Mouse (Mus musculus): Measurements from ENCODE around the gene Mylk4.

Mylk4 gene

DNA sequence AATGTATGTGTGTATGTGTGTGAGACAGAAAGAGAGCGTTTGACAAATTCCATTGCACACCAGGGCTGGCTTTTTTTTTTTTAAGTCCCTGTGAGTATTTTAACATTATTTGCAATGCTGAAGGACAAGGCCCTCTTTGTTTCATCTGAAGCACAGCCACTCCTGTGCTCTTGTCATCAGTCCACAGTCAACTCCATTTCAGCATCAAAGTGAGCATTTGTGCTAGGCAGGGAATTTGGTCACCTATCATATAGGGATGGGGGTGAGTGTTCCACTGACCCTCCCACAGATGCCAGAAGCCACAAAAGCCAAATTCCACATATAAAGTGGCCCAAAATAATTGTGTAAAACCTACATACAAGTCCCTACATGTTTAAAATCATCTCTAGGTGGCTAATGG lies 78.4 kb downstream of the Mylk4 start:
- DNase-seq = no peak

DNA sequence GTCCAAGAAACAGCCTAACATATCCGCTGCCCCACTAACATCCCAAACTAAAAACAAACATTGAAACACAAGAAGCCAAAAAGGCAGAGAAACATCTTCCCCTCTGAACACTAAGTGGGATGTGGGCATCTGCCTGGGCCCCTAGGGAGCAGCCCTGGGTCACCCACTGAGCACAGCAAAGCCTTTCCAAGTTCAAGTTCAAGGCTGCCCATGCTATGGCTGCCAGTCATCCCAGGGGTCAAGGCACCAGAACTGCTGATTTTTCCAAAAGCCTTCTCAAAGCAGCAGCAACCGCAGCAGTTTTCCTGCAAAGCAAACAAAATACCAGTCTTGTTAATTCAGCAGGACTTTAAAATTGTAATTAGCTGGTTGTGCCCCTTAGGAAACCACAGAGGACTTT lies 78.8 kb downstream of the Mylk4 start:
- no peak for DNase-seq

GRCm38 (mm10) chr13:32701564-32701963 lies 82.2 kb downstream of the Mylk4 start:
- DNase-seq = no peak

- no peak for DNase-seq
These were observed 84.4 kb downstream of the Mylk4 start for GRCm38 (mm10) chr13:32699376-32699775.

DNA sequence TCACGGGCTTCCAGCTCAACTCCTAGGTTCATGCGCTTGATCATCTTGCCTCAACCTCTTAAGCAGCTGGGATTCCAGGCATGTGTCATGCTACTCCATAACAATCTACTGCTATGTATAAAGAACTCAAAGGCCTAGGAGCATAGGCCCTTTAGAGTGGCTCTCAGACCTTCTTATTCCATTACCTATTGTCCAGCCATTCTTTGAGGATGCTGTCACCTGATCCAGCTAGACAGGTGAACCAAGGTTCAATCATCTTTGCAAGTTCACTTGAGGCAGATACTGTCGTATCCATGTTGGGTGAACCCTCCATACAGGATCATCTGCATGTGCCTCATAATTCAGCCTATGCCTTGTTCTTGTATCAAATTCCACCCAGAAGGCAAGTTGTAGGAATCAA lies 84.8 kb downstream of the Mylk4 start:
- DNase-seq = no peak

- no peak for DNase-seq
These were observed 89.8 kb downstream of the Mylk4 start for GRCm38 (mm10) chr13:32693886-32694455.

DNA sequence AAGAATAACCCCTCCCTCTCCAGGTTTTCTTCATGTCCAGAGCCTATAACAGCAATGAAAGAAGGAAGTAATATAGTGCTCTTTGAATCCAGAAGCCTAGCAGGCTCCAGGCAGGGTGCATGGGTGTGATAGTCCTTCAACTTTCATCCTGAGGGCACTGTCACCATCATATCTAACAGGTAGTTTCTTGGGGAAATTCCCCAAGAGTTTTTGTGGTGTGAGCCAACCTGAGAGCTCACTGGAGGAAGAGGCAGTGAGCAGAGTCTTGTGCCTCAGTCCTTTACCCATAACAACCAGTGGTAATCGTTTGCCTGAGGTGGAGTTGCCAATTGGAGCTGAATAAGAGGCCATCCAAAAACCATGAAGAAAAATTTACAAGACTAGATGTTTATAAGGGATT lies 91.2 kb downstream of the Mylk4 start:
- no peak for DNase-seq

DNA sequence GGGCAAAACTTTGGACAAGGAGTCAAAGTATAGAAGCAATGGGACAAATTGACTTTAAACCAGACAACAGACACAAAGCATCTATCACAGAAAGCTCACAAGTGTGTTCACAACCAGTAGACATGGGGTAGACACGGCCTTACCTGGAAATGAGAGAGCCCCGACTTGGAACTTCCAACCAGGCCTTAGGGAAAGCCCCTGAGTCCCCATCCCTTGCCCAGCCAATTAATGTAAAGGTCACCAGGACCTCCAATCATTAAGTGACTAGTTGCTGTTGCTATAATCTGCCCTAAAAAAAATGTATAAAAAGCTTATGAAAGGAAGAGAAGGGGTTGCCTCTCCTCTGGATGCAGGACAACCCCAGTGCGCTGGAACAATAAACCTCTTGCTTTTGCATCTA lies 93.5 kb downstream of the Mylk4 start:
- no peak for DNase-seq

DNA sequence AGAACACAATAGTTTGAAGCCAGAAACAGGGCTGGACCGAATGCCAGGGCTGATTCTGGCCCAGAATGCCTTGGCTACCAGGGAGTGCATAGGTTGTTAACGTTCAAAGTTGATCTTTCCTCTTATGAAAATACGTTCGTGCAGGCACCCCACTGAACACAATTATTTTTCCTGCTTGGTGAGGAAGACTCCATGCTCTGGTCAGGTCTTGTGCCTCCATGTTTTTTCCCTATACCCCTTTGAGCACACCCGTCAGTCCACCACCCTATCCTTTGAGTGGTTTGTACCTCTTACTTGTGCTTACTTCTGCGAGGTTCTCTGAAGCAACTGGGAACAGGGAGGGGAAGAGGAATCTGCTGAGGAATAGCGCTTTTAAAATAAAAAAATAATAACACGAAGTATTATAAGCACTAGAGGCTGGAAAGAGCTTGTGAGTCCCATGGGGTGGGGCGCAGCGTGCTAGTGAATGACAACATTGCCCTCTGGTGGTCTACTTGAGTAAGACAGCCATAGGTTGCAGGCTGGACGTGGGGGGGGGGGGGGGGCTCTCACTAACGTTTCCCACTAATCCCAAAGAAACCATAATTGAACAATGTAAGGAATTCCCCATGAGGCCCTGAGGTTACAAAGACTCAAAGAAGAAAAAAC lies 102.8 kb downstream of the Mylk4 start:
- no peak for DNase-seq

DNA sequence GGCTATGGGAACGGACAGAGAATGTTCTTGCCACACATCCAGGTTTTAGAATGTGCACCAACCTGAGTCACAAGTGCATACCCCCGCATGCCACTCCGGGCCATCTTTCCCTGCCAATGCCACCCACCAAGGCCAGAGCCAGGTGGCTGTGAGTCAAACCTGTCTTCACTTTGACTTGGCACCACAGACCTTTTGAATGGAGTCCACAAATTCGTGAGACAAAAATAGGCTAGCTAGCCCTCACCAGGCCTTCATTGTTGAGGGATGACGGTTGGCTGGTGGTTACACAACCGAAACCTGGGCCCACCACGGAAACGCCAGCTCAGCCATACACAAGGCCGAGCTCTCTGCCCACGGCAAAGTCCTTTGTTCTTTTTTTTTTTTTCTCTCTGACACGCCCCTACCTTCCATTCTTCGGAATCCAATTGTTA lies 103.6 kb downstream of the Mylk4 start:
- DNase-seq = no peak

GRCm38 (mm10) chr13:32678998-32679397 lies 104.8 kb downstream of the Mylk4 start:
- no peak for DNase-seq

GRCm38 (mm10) chr13:32670782-32671181 lies 113.0 kb downstream of the Mylk4 start:
- DNase-seq = no peak

DNA sequence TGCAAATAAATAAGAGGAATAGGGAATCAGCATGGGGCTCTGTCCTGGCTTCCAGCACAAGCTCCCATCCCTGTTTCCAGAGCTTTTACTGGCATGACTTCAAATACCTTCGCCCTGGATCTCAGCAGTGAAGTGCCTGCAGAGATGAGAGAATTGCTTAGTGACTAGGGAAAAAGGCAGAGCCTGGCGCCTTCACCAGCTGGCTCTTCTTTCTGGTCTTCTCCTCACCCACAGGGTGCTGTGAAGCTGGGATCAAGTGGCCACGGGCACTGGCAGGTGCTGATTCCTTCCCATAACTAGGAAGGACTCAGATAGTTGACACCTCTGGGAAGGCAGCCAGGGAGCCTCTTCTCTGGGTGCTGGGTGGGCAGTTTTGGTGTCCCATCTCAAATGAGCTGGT lies 115.5 kb downstream of the Mylk4 start:
- no peak for DNase-seq

DNA sequence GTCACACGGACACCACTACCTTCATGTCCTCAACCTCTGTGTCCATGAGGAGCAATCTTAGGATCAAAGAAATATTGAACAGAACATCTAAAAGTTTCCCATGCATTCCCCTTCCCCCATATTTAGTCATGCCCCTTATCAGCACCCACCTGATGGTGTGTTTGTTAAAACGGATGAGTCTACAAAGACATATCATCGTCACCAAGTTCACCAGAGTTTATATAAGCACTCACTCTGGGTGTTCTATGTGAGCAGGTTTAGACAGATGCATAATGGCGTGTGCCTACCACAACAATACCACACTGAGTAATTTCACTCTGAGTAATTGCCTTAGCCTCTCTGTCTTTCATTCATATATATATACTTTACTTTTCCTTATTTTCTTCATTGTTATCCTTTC lies 116.4 kb downstream of the Mylk4 start:
- no peak for DNase-seq

GRCm38 (mm10) chr13:32662041-32662440 lies 121.7 kb downstream of the Mylk4 start:
- DNase-seq = no peak

DNA sequence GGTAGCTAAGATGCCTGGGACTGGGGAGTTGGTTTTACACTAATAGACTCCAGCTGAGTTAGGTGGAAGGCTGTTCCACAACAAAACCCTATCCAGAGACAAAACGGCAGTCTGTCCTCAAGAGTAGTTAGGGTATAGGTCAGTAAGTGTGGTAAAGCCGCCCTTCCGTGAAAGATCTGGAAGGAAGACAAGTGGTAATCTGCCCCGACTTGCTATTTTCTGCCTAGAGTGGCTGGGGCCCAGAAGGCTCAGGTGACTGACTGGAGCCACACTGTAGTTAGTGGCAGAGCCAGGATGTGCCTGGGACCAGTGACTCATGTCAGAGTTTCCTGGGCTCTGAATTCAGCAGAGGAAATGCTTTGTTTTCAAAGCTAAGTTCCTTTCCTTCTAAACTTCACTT lies 123.5 kb downstream of the Mylk4 start:
- no peak for DNase-seq

DNA sequence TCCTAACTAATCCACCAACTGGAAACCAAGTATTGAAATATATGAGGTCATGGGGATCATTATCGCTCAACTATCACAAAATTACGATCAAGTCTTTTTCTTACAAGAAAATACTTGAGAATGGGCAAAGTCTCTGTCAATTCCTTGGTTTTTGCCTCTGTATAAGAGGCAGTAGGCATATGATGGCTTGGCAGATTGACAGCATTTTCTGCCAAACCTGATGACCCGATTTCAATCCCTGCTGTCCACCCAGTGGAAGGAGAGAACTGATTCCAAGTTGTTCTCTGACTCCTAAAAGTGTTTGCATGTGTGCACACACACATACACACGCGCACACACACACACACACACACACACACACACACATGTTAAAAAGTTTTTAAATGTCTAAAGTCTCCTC lies 124.5 kb downstream of the Mylk4 start:
- DNase-seq = no peak

- DNase-seq = no peak
These were observed 126.2 kb downstream of the Mylk4 start for GRCm38 (mm10) chr13:32657583-32657982.

Data from cerebellum, adult 11-12 months (tissue).